Mouse (Mus musculus) ES-E14 (cell line): ENCODE results near the gene Zc2hc1b. TPM values are rescaled to one million over a fixed set of nuclear protein-coding genes. Genes with fewer than 3 reads are reported as not detected.

Source experiments
- DNase-seq: peaks from one replicate; pipeline ENCODE4 v3.0.0-alpha.2; 2013; ENCODE audit warnings: low read depth, low spot score
- H3K27ac ChIP-seq: 2 replicates; pipeline ENCODE4 v1.5.1; 2012; ENCODE audit warnings: low read depth, mild to moderate bottlenecking, low read length, moderate library complexity, mixed read lengths; ENCODE audit not compliant: poor library complexity, insufficient read depth, severe bottlenecking
- H3K36me3 ChIP-seq: 2 replicates; pipeline ENCODE4 v1.6.1; 2012; ENCODE audit warnings: mild to moderate bottlenecking, low read length, moderate library complexity, mixed read lengths; ENCODE audit not compliant: control insufficient read depth, poor library complexity, insufficient read depth, severe bottlenecking
- H3K4me1 ChIP-seq, 2 experiments: fragments of 150-350 bp in 1 of 2; sonication (generic) in 1 of 2; 2 replicates each; pipeline ENCODE4 v1.6.1; 2012; ENCODE audit warnings: low read length in 2 of 2, mild to moderate bottlenecking in 1 of 2, mixed read lengths in 1 of 2; ENCODE audit not compliant: control insufficient read depth in 2 of 2, insufficient read depth in 2 of 2, poor library complexity in 1 of 2
- H3K4me3 ChIP-seq, 2 experiments: fragments of 150-350 bp in 1 of 2; sonication (generic) in 1 of 2; 2 replicates each; pipeline ENCODE4 v1.5.1; 2012; ENCODE audit warnings: low read length in 2 of 2, low read depth in 1 of 2, mild to moderate bottlenecking in 1 of 2, mixed read lengths in 1 of 2; ENCODE audit not compliant: insufficient read depth in 1 of 2, poor library complexity in 1 of 2, severe bottlenecking in 1 of 2
- H3K9ac ChIP-seq: 2 replicates; pipeline ENCODE4 v1.6.1; 2012; ENCODE audit warnings: low read depth, mild to moderate bottlenecking, low read length, mixed read lengths; ENCODE audit not compliant: poor library complexity, insufficient read depth, severe bottlenecking
- H3K9me3 ChIP-seq: fragments of 150-350 bp; sonication (generic); 2 replicates; pipeline ENCODE4 v1.6.1; 2012; ENCODE audit warnings: low read depth, mild to moderate bottlenecking, low read length; ENCODE audit not compliant: control insufficient read depth, insufficient read depth
- CHD2 ChIP-seq: IDR thresholded peaks from 2 replicates; pipeline ENCODE4 v1.6.1; 2014; ENCODE audit warnings: mild to moderate bottlenecking, low read depth, low read length, inconsistent platforms
- HCFC1 ChIP-seq: IDR thresholded peaks from 2 replicates; pipeline ENCODE4 v1.6.1; 2012; ENCODE audit warnings: low read length, inconsistent platforms, borderline replicate concordance; ENCODE audit not compliant: insufficient read depth
- MAFK ChIP-seq: IDR thresholded peaks from 2 replicates; pipeline ENCODE4 v1.6.1; 2014; ENCODE audit warnings: mild to moderate bottlenecking, low read depth, low read length, inconsistent platforms; ENCODE audit not compliant: insufficient read depth
- ZC3H11A ChIP-seq: IDR thresholded peaks from 2 replicates; pipeline ENCODE4 v1.6.1; 2012; ENCODE audit warnings: low read depth, mild to moderate bottlenecking, inconsistent platforms, low read length, borderline replicate concordance
- ZNF384 ChIP-seq: IDR thresholded peaks from 2 replicates; pipeline ENCODE4 v1.6.1; 2012; ENCODE audit warnings: low read depth, low read length, inconsistent platforms
- in situ Hi-C, 2 experiments: fragments of 600-800 bp; cut with MboI; formaldehyde crosslinking; loops; one replicate each; pipeline ENCODE4 v1.15.1; 2025; ENCODE audit warnings: low sequenced_read_pairs in 2 of 2, inconsistent platforms in 1 of 2; ENCODE audit not compliant: unreplicated experiment in 2 of 2
- total RNA-seq: library from RNA; depleted of rRNA; stranded (reverse); fragments of 300-350 nt; gene quantifications from 2 replicates; pipeline ENCODE4 v1.2.3, GENCODE M21; 2012; rRNA removed

Gene Zc2hc1b
- not detected in 2 replicates for total RNA-seq

DNA sequence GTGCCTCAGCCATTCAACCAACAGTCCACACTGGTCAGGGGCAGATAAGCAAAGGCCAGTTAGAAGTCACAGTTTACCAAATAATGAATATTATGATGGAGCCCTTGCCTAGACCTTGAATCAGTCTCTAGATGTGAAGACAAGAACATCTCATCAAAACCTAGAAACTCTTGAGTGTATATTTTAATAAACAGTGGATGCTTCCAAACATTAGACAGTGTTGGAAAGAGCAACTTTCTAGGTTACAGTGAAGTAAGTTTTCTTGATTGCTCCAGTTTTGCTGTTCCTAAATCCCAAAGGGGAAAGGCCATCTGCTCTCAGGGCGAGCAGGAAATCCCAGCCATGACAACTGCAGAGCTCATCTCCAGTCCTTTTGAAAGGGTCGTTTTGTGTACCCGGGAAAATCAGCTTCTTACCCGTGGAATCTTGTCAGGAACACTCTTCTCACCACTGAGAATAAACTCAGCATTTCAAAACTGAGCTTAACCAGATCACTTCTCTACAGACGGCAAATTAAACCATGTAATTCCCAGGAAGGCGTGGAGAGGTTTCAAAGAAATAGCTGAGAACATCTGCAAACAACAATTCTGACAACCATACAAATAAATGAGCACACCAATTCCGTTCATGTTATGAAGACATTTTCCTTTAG lies at the start of gene Zc2hc1b:
TSS of gene Zc2hc1b (minus strand) at position 51 of the 652 bp plus-strand sequence.
- DNase-seq, result no peak
- TF ChIP-seq ZNF384, result no peak
- no peak for TF ChIP-seq HCFC1
- TF ChIP-seq ZC3H11A, result no peak
- no peak for TF ChIP-seq CHD2
- TF ChIP-seq MAFK, result no peak
- H3K4me3 ChIP-seq, result no peak within 1 kb of the TSS
- peaks cover 22% of the 10 kb centered on the region for H3K36me3 ChIP-seq
- H3K4me1 ChIP-seq, result no peaks in the 10 kb centered on the region
- H3K9ac ChIP-seq, result no peak within 1 kb of the TSS
- in situ Hi-C loops, result no loop called here
- no peak within 1 kb of the TSS for H3K27ac ChIP-seq
- H3K9me3 ChIP-seq, result no peaks in the 10 kb centered on the region

DNA sequence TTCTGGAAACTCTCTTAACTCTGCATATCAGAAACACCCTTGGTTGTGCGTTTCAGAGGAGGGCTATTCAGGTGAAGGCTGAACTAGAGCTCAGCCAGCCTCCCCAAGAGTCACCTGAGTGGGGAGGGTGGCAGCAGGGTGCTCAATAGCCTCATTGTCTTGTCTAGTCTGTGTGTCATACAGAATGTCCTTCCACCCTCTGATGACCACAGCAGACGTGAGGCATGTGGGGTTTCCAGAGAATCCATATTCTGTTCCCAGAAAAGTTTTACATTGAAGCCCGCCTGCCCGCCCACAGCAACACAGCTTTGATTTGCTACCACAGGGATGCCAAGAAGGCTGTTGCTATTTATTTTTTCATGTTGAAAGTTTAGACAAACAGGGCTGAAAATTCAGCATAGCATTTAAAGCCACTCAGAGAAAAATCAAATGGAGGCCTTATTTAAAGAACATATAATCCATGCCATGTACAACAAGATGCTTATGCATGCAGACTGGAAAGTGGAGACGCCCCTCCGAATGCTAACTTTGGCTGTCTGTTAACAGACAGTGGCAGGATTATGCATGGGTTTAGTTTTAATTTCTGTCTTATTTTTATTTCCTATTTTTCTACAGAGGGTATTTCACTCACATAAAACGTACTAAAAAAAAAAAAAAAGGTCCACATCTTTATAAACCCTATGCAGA lies 47.7 kb upstream of the Zc2hc1b start:
- H3K4me1 ChIP-seq, result no peaks in the 10 kb centered on the region
- H3K9me3 ChIP-seq, result no peaks in the 10 kb centered on the region
- no peak overlapping the region for H3K9ac ChIP-seq
- no peaks in the 10 kb centered on the region for H3K36me3 ChIP-seq
- TF ChIP-seq MAFK (no peak), HCFC1 (no peak), ZC3H11A (no peak), ZNF384 (no peak), CHD2 (no peak)
- H3K27ac ChIP-seq, result no peak overlapping the region
- H3K4me3 ChIP-seq, result no peak overlapping the region
- in situ Hi-C loops, result no loop called here
- DNase-seq, result no peak

DNA sequence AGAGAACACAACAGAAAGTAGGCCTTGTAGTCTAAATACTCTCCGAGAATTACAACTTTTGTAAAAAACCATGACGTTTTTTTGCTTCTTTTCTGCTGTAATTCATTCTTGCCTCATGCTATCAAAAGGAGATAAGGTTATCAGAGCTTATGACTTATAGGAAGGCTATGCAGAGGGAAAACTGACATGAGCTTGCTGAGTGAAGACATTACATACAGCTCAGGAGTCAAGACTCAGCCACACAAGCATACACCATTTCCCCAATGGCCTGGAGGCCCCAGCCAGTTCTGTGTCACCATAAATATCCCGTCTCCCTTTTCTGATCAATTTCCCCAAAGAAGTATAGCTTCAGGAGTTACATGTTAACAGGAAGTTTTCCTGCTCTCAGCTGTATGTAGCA lies 44.3 kb upstream of the Zc2hc1b start:
- Histone ChIP-seq H3K36me3 (no peaks in the 10 kb centered on the region), H3K27ac (no peak overlapping the region), H3K4me3 (no peak overlapping the region), H3K9me3 (no peaks in the 10 kb centered on the region), H3K4me1 (no peaks in the 10 kb centered on the region), H3K9ac (no peak overlapping the region)
- in situ Hi-C loops, result no loop called here
- DNase-seq, result no peak
- TF ChIP-seq CHD2, result no peak
- TF ChIP-seq ZC3H11A, result no peak
- no peak for TF ChIP-seq HCFC1
- no peak for TF ChIP-seq MAFK
- TF ChIP-seq ZNF384, result no peak

DNA sequence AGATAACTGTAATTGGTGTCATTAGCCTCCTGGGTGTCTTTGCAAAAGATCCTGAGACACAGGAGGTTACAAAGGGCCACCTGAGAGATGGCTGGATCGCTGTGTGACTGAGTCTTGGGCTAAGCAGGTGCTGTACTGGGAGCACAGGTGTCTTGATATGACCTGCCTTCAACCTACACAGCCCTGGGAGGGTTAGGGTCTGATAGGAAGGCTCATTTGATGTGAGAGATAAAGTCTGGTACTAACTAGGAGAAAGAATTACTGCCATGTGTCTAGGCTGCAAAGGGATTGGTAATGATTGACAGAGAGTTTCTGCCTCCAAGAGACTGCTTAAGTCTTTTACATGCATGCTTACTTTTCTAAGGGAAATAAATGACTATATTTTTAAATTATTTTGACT lies 42.2 kb upstream of the Zc2hc1b start:
- Histone ChIP-seq H3K27ac (no peak overlapping the region), H3K36me3 (no peaks in the 10 kb centered on the region), H3K9ac (no peak overlapping the region), H3K4me3 (no peak overlapping the region), H3K4me1 (no peaks in the 10 kb centered on the region), H3K9me3 (no peaks in the 10 kb centered on the region)
- in situ Hi-C loops, result no loop called here
- TF ChIP-seq ZC3H11A (no peak), MAFK (no peak), ZNF384 (no peak), HCFC1 (no peak), CHD2 (no peak)
- DNase-seq, result no peak

DNA sequence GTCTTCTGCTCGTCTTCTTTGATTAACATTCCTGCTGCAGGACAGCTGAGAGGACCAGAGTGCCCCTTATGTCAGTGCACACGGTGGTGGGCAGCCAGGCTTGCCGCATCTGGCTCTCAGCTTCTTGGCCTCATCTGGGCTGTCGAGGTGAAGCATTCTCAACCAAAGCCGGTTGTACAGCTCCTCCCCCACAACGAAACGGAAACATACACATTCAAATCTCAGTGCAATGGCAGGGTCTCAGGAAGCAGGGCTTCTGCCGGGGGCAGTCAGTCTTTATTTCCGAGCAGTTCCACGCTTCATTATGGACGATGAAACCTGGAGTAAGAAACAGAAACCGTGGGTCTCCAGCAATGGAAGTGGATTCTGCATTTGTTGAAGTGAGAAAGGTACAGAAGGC lies 36.1 kb upstream of the Zc2hc1b start:
- Histone ChIP-seq H3K4me1 (no peaks in the 10 kb centered on the region), H3K9ac (no peak overlapping the region)

More for the DNA sequence above, 36.1 kb upstream of the Zc2hc1b start:
- no peaks in the 10 kb centered on the region for H3K9me3 ChIP-seq
- H3K27ac ChIP-seq, result no peak overlapping the region
- no peaks in the 10 kb centered on the region for H3K36me3 ChIP-seq
- no peak for DNase-seq
- no peak overlapping the region for H3K4me3 ChIP-seq
- in situ Hi-C loops, result no loop called here
- TF ChIP-seq HCFC1 (no peak), ZC3H11A (no peak), CHD2 (no peak), MAFK (no peak), ZNF384 (no peak)
